Mouse (Mus musculus) bone marrow macrophage, adult 2 months (primary cell): ENCODE results near the gene Ppfibp2.

Experiments
- CTCF ChIP-seq: IDR thresholded peaks from 2 replicates; pipeline ENCODE4 v1.5.1; 2012; ENCODE audit warnings: low read depth, mild to moderate bottlenecking, low read length, moderate library complexity
- POLR2A ChIP-seq: IDR thresholded peaks from 2 replicates; pipeline ENCODE4 v1.6.1; 2012; ENCODE audit warnings: mild to moderate bottlenecking, low read depth, low read length, borderline replicate concordance

- TF ChIP-seq CTCF, result no peak
- TF ChIP-seq POLR2A, result no peak
Measured at GRCm38 (mm10) chr7:107661189-107661842, 66.3 kb downstream of the Ppfibp2 start.
